Comparison of ENCODE assay signal across 12 mouse cellular contexts in genomic region chr16:94250640-94251349, GRCm38 (mm10).
A peak's percentile ranks its signal among the peaks of the same experiment; 100 is the strongest.
DNase-seq lines count a peak whose midpoint lies in the region; ATAC-seq lines count a peak whose summit lies in the region.
"Had no signal": no experiment of that assay in that cellular context is flagged by ENCODE, and none has a peak within 500 bp of the region (broad histone marks: within the 10 kb centered on the region; RNA-seq: fewer than 3 reads in every experiment).

No protein-coding gene starts in this region.

- 70% methylated on average over 15 of the region's 15 CpGs for WGBS in lung, embryonic 15.5 days
- WGBS in limb, embryonic 15.5 days = 79% methylated on average over 15 of the region's 15 CpGs
- 86% methylated on average over 15 of the region's 15 CpGs for WGBS in liver, embryonic 11.5 days
- WGBS in liver, embryonic 12.5 days (ENCODE audit: insufficient replicate concordance) = 82% methylated on average over 15 of the region's 15 CpGs

- no peaks in the 10 kb centered on the region for H3K36me3 ChIP-seq in lung, embryonic 15.5 days
- H3K36me3 ChIP-seq in limb, embryonic 15.5 days = no peaks in the 10 kb centered on the region
- no peaks in the 10 kb centered on the region for H3K36me3 ChIP-seq in liver, embryonic 11.5 days (ENCODE audit: control insufficient read depth, insufficient read depth, low read length)
- no peaks in the 10 kb centered on the region for H3K36me3 ChIP-seq in liver, embryonic 12.5 days

- ATAC-seq in lung, embryonic 15.5 days (ENCODE audit: borderline replicate concordance, extremely low read depth, low FRiP score, low TSS enrichment) = no peak
- no peak for ATAC-seq in limb, embryonic 15.5 days (ENCODE audit: insufficient number of reproducible peaks, low FRiP score, low TSS enrichment, low read depth)
- ATAC-seq in liver, embryonic 11.5 days (replicated peaks; ENCODE audit: low FRiP score) = no peak
- no peak for ATAC-seq in liver, embryonic 12.5 days

- H3K27me3 ChIP-seq in lung, embryonic 15.5 days = no peaks in the 10 kb centered on the region
- H3K27me3 ChIP-seq in limb, embryonic 15.5 days = peaks cover 22% of the 10 kb centered on the region; the same call in 1 of the 2 replicates
- no peaks in the 10 kb centered on the region for H3K27me3 ChIP-seq in liver, embryonic 11.5 days (replicated peaks; ENCODE audit: control insufficient read depth, insufficient read depth, low read length)
- no peaks in the 10 kb centered on the region for H3K27me3 ChIP-seq in liver, embryonic 12.5 days (replicated peaks)
- H3K27me3 ChIP-seq: CH12.LX had no signal

- peak overlapping the region; percentile 41 for H3K4me2 ChIP-seq in lung, embryonic 15.5 days
- H3K4me2 ChIP-seq in limb, embryonic 15.5 days = 0 out of 2 replicates have a peak overlapping the region, but pooled peaks have one; percentile 8
- H3K4me2 ChIP-seq in liver, embryonic 11.5 days = no peak overlapping the region
- H3K4me2 ChIP-seq in liver, embryonic 12.5 days = no peak overlapping the region

- peaks cover 11% of the 10 kb centered on the region; the same call in 1 of the 2 replicates for H3K4me1 ChIP-seq in lung, embryonic 15.5 days
- peaks cover 36% of the 10 kb centered on the region for H3K4me1 ChIP-seq in limb, embryonic 15.5 days
- no peaks in the 10 kb centered on the region for H3K4me1 ChIP-seq in liver, embryonic 11.5 days (replicated peaks; ENCODE audit: control insufficient read depth, insufficient read depth, low read length)
- H3K4me1 ChIP-seq in liver, embryonic 12.5 days = no peaks in the 10 kb centered on the region

- no peak overlapping the region for H3K27ac ChIP-seq in lung, embryonic 15.5 days
- H3K27ac ChIP-seq in limb, embryonic 15.5 days = no peak overlapping the region
- H3K27ac ChIP-seq in liver, embryonic 11.5 days (ENCODE audit: low read depth, low read length) = no peak overlapping the region
- H3K27ac ChIP-seq in liver, embryonic 12.5 days = no peak overlapping the region

- 0 out of 2 replicates have a peak overlapping the region, but pooled peaks have one; percentile 2 for H3K9ac ChIP-seq in lung, embryonic 15.5 days
- H3K9ac ChIP-seq in limb, embryonic 15.5 days = no peak overlapping the region
- no peak overlapping the region for H3K9ac ChIP-seq in liver, embryonic 11.5 days (ENCODE audit: low read depth, low read length)
- no peak overlapping the region for H3K9ac ChIP-seq in liver, embryonic 12.5 days

- no peak overlapping the region for H3K4me3 ChIP-seq in lung, embryonic 15.5 days
- no peak overlapping the region for H3K4me3 ChIP-seq in limb, embryonic 15.5 days
- no peak overlapping the region for H3K4me3 ChIP-seq in liver, embryonic 11.5 days (ENCODE audit: low read depth, low read length)
- H3K4me3 ChIP-seq in liver, embryonic 12.5 days = no peak overlapping the region
- H3K4me3 ChIP-seq: myocyte had no signal

- peak; percentile 74 for DNase-seq in heart, adult 11 months
- DNase-seq in heart, postnatal 4 days = no peak
- DNase-seq in lung, postnatal 10 days = no peak
- DNase-seq in frontal cortex, postnatal 36 days (ENCODE audit: low spot score in 2 of 2) = peak; percentile 48 to 77
- no peak for DNase-seq in liver, embryonic 11.5 days (ENCODE audit: low spot score)
- DNase-seq: heart, postnatal 14 days; kidney, postnatal 36 days had no signal

- no peaks in the 10 kb centered on the region for H3K9me3 ChIP-seq in lung, embryonic 15.5 days
- H3K9me3 ChIP-seq in limb, embryonic 15.5 days = no peaks in the 10 kb centered on the region
- H3K9me3 ChIP-seq in liver, embryonic 11.5 days (ENCODE audit: control insufficient read depth, low read length) = no peaks in the 10 kb centered on the region
- H3K9me3 ChIP-seq in liver, embryonic 12.5 days (replicated peaks) = no peaks in the 10 kb centered on the region

Comparison
In these comparisons a context has a peak if more than half of its experiments do, and no peak if none do; other contexts are left out.
1. DNase-seq: peak in heart, adult 11 months (single experiment) and frontal cortex, postnatal 36 days (2 of 2); none in heart, postnatal 4 days (single experiment), lung, postnatal 10 days (single experiment) and liver, embryonic 11.5 days (single experiment).
2. H3K4me2 ChIP-seq: peak in lung, embryonic 15.5 days (single experiment) and limb, embryonic 15.5 days (single experiment); none in liver, embryonic 11.5 days (single experiment) and liver, embryonic 12.5 days (single experiment).